Mouse (Mus musculus) CH12.LX (cell line): ENCODE measurements around the gene Ap4e1. TPM values are rescaled to one million over a fixed set of nuclear protein-coding genes. Genes with fewer than 3 reads are reported as not detected.

Source experiments
- DNase-seq: peaks from one replicate; pipeline ENCODE4 v3.0.0-alpha.2; 2013; ENCODE audit errors: extremely low read depth
- H3K27ac ChIP-seq: 2 replicates; pipeline ENCODE4 v1.5.1; 2012; ENCODE audit warnings: low read depth, mild to moderate bottlenecking, control low read depth, moderate library complexity; ENCODE audit not compliant: insufficient read depth
- H3K27me3 ChIP-seq: replicated peaks from 2 replicates; pipeline ENCODE3; 2012; ENCODE audit warnings: inconsistent platforms
- H3K36me3 ChIP-seq, 2 experiments: replicated peaks in 1 of 2; 2 replicates each; pipeline versions ENCODE3 to v1.6.1; 2012; ENCODE audit warnings: inconsistent platforms in 1 of 2, low read length in 1 of 2, mild to moderate bottlenecking in 1 of 2, mixed read lengths in 1 of 2, moderate library complexity in 1 of 2; ENCODE audit not compliant: control insufficient read depth in 1 of 2, insufficient read depth in 1 of 2
- H3K4me1 ChIP-seq, 2 experiments: 2 replicates each; pipeline ENCODE4 v1.6.1; 2012; ENCODE audit warnings: inconsistent platforms in 1 of 2, moderate library complexity in 1 of 2; ENCODE audit not compliant: insufficient read depth in 2 of 2, control insufficient read depth in 1 of 2
- H3K4me2 ChIP-seq: 2 replicates; pipeline ENCODE4 v1.6.1; 2012; ENCODE audit warnings: low read depth, mild to moderate bottlenecking, control low read depth; ENCODE audit not compliant: poor library complexity, insufficient read depth, severe bottlenecking
- H3K4me3 ChIP-seq, 3 experiments: fragments of 150-350 bp in 1 of 3; sonication (generic) in 1 of 3; replicated peaks in 1 of 3; 2 replicates each; pipeline versions ENCODE3 to v1.5.1; 2011 to 2012; ENCODE audit warnings: low read depth in 2 of 3, low read length in 2 of 3, mild to moderate bottlenecking in 2 of 3, moderate library complexity in 2 of 3, control low read depth in 1 of 3, improper control_type of control experiment in 1 of 3, inconsistent platforms in 1 of 3, mixed read lengths in 1 of 3; ENCODE audit not compliant: poor library complexity in 1 of 3
- H3K79me2 ChIP-seq: replicated peaks from 2 replicates; pipeline ENCODE4 v1.6.1; 2012; ENCODE audit warnings: mild to moderate bottlenecking, moderate library complexity; ENCODE audit not compliant: control insufficient read depth, poor library complexity, insufficient read depth, severe bottlenecking; ENCODE audit errors: extremely low read depth
- H3K9ac ChIP-seq: 2 replicates; pipeline ENCODE4 v1.6.1; 2012; ENCODE audit warnings: low read depth, mild to moderate bottlenecking, control low read depth, moderate library complexity; ENCODE audit not compliant: insufficient read depth
- H3K9me3 ChIP-seq: replicated peaks from 2 replicates; pipeline ENCODE3; 2012; ENCODE audit warnings: low read length, inconsistent platforms, mixed read lengths
- CHD1 ChIP-seq: IDR thresholded peaks from 2 replicates; pipeline ENCODE4 v1.6.1; 2012; ENCODE audit warnings: low read depth, low read length, improper control_type of control experiment, inconsistent platforms
- E2F4 ChIP-seq: IDR thresholded peaks from 2 replicates; pipeline ENCODE4 v1.6.1; 2011; ENCODE audit warnings: low read depth, low read length, improper control_type of control experiment; ENCODE audit not compliant: insufficient replicate concordance
- ELF1 ChIP-seq: IDR thresholded peaks from 2 replicates; pipeline ENCODE4 v1.6.1; 2014; ENCODE audit warnings: low read depth, mild to moderate bottlenecking, inconsistent platforms, low read length, improper control_type of control experiment
- ETS1 ChIP-seq: conservative IDR thresholded peaks from 2 replicates; pipeline ENCODE4 v1.6.1; 2012; ENCODE audit warnings: low read depth, mild to moderate bottlenecking, inconsistent platforms, low read length, improper control_type of control experiment, moderate library complexity
- IRF4 ChIP-seq: IDR thresholded peaks from 2 replicates; pipeline ENCODE4 v1.6.1; 2014; ENCODE audit warnings: low read depth, mild to moderate bottlenecking, inconsistent platforms, low read length, improper control_type of control experiment
- JUN ChIP-seq: IDR thresholded peaks from 2 replicates; pipeline ENCODE4 v1.6.1; 2011; ENCODE audit warnings: low read depth, mild to moderate bottlenecking, low read length, improper control_type of control experiment, moderate library complexity; ENCODE audit not compliant: insufficient read depth
- KAT2A ChIP-seq: IDR thresholded peaks from 2 replicates; pipeline ENCODE4 v1.6.1; 2012; ENCODE audit warnings: low read length, improper control_type of control experiment, inconsistent platforms; ENCODE audit not compliant: insufficient replicate concordance
- MAFK ChIP-seq: IDR thresholded peaks from 2 replicates; pipeline ENCODE4 v1.6.1; 2011; ENCODE audit warnings: low read length, improper control_type of control experiment; ENCODE audit not compliant: insufficient replicate concordance
- MAX ChIP-seq: IDR thresholded peaks from 2 replicates; pipeline ENCODE4 v1.6.1; 2011; ENCODE audit warnings: low read length, improper control_type of control experiment
- MEF2A ChIP-seq: IDR thresholded peaks from 2 replicates; pipeline ENCODE4 v1.6.1; 2014; ENCODE audit warnings: low read depth, mild to moderate bottlenecking, inconsistent platforms, low read length, improper control_type of control experiment, borderline replicate concordance
- MYC ChIP-seq: IDR thresholded peaks from 2 replicates; pipeline ENCODE4 v1.6.1; 2011; ENCODE audit warnings: low read depth, mild to moderate bottlenecking, improper control_type of control experiment, low read length
- NELFE ChIP-seq: IDR thresholded peaks from 2 replicates; pipeline ENCODE4 v1.6.1; 2011; ENCODE audit warnings: low read depth, low read length, improper control_type of control experiment
- NRF1 ChIP-seq: IDR thresholded peaks from 2 replicates; pipeline ENCODE4 v1.6.1; 2014; ENCODE audit warnings: low read depth, mild to moderate bottlenecking, inconsistent platforms, low read length, improper control_type of control experiment, moderate library complexity
- POLR2A ChIP-seq: IDR thresholded peaks from 2 replicates; pipeline ENCODE4 v1.6.1; 2011; ENCODE audit warnings: low read depth, mild to moderate bottlenecking, improper control_type of control experiment, low read length
- POLR2AphosphoS2 ChIP-seq: IDR thresholded peaks from 2 replicates; pipeline ENCODE4 v1.6.1; 2011; ENCODE audit warnings: low read depth, low read length, improper control_type of control experiment
- RAD21 ChIP-seq: IDR thresholded peaks from 2 replicates; pipeline ENCODE4 v1.6.1; 2011; ENCODE audit warnings: low read depth, mild to moderate bottlenecking, low read length, improper control_type of control experiment, moderate library complexity
- RCOR1 ChIP-seq: conservative IDR thresholded peaks from 2 replicates; pipeline ENCODE4 v1.6.1; 2012; ENCODE audit warnings: low read depth, mild to moderate bottlenecking, inconsistent platforms, low read length, improper control_type of control experiment
- SIN3A ChIP-seq: IDR thresholded peaks from 2 replicates; pipeline ENCODE4 v1.6.1; 2012; ENCODE audit warnings: low read length, improper control_type of control experiment, inconsistent platforms
- SMC3 ChIP-seq: IDR thresholded peaks from 2 replicates; pipeline ENCODE4 v1.6.1; 2011; ENCODE audit warnings: low read depth, low read length, improper control_type of control experiment
- TBP ChIP-seq: conservative IDR thresholded peaks from 2 replicates; pipeline ENCODE4 v1.6.1; 2011; ENCODE audit warnings: low read depth, low read length, improper control_type of control experiment
- TCF12 ChIP-seq: IDR thresholded peaks from 2 replicates; pipeline ENCODE4 v1.6.1; 2014; ENCODE audit warnings: low read depth, mild to moderate bottlenecking, inconsistent platforms, low read length, improper control_type of control experiment
- UBTF ChIP-seq: IDR thresholded peaks from 2 replicates; pipeline ENCODE4 v1.6.1; 2012; ENCODE audit warnings: low read depth, mild to moderate bottlenecking, inconsistent platforms, low read length, improper control_type of control experiment, moderate library complexity
- USF2 ChIP-seq: conservative IDR thresholded peaks from 2 replicates; pipeline ENCODE4 v1.6.1; 2011; ENCODE audit warnings: low read depth, low read length, improper control_type of control experiment
- ZMIZ1 ChIP-seq: IDR thresholded peaks from 2 replicates; pipeline ENCODE4 v1.6.1; 2012; ENCODE audit warnings: low read depth, mild to moderate bottlenecking, inconsistent platforms, low read length, improper control_type of control experiment
- ZNF384 ChIP-seq: IDR thresholded peaks from 2 replicates; pipeline ENCODE4 v1.6.1; 2012; ENCODE audit warnings: low read depth, low read length, improper control_type of control experiment, inconsistent platforms
- dilution Hi-C: fragments of 300-500 bp; cut with MboI; formaldehyde crosslinking; loops from 2 replicates; pipeline ENCODE4 v1.14.3; 2020; ENCODE audit warnings: low sequenced_read_pairs; ENCODE audit not compliant: extremely low pct_unique_long_range_greater_than_20kb, extremely low pct_ligation_motif_present
- in situ Hi-C: fragments of 300-500 bp; cut with MboI; formaldehyde crosslinking; loops from 3 replicates; pipeline ENCODE4 v1.14.3; 2019; ENCODE audit warnings: low sequenced_read_pairs, low pct_ligation_motif_present, low pct_unique_long_range_greater_than_20kb, mixed read lengths
- polyA plus RNA-seq: library from polyadenylated mRNA; unstranded; fragments of >175 nt; gene quantifications from 2 replicates; pipeline ENCODE4 v1.2.1, GENCODE M21; 2012; ENCODE audit warnings: low read depth; ENCODE audit not compliant: insufficient read length
- total RNA-seq, 2 experiments: library from RNA; depleted of rRNA; stranded (reverse); fragments of 300-350 nt in 1 of 2; fragments of >200 nt in 1 of 2; gene quantifications; 2 replicates each; pipeline ENCODE4 v1.2.3; 2012 to 2014

Ap4e1 gene
- total and polyA plus RNA-seq, 3 experiments = 5.8 to 9.6 (median 9.0) TPM

GRCm38 (mm10) chr2:126983221-126983620 lies 25.3 kb upstream of the Ap4e1 start:
- H3K27me3 ChIP-seq = no peaks in the 10 kb centered on the region
- no peaks in the 10 kb centered on the region for H3K9me3 ChIP-seq
- no peaks in the 10 kb centered on the region for H3K36me3 ChIP-seq
- DNase-seq = no peak
- TF ChIP-seq RCOR1 (no peak), RAD21 (no peak), MEF2A (no peak), JUN (no peak), ZMIZ1 (no peak), NELFE (no peak), TBP (no peak), POLR2A (no peak), SMC3 (no peak), MAX (no peak), USF2 (no peak)
- dilution Hi-C loops = no loop called here
- no peaks in the 10 kb centered on the region for H3K79me2 ChIP-seq
- H3K9ac ChIP-seq = no peak overlapping the region
- no peak overlapping the region for H3K4me3 ChIP-seq
- no peak overlapping the region for H3K27ac ChIP-seq
- 0 out of 4 replicates have a peak, but pooled peaks cover 0 to 3% of the 10 kb centered on the region in 2 experiments for H3K4me1 ChIP-seq
- H3K4me2 ChIP-seq = no peak overlapping the region
- in situ Hi-C loops = no loop called here

GRCm38 (mm10) chr2:126989919-126990318 lies 18.6 kb upstream of the Ap4e1 start:
- DNase-seq = no peak
- dilution Hi-C loops = no loop called here

GRCm38 (mm10) chr2:126992742-126993141 lies 15.8 kb upstream of the Ap4e1 start:
- Histone ChIP-seq H3K9me3 (no peaks in the 10 kb centered on the region), H3K9ac (no peak overlapping the region), H3K27ac (no peak overlapping the region), H3K4me2 (no peak overlapping the region), H3K4me1 (peaks cover 0 to 5% of the 10 kb centered on the region in 2 experiments; a peak in 2 of 4 replicates), H3K27me3 (peaks cover 3% of the 10 kb centered on the region), H3K4me3 (no peak overlapping the region), H3K79me2 (no peaks in the 10 kb centered on the region), H3K36me3 (no peaks in the 10 kb centered on the region)
- in situ Hi-C loops (loop anchor here (10.0 kb wide), 1 partner anchor 68 kb away; no protein-coding TSS in a partner anchor), dilution Hi-C loops (no loop called here)
- TF ChIP-seq RCOR1 = no peak
- TF ChIP-seq CHD1 = no peak
- TF ChIP-seq KAT2A = no peak
- TF ChIP-seq ZNF384 = no peak
- no peak for TF ChIP-seq POLR2AphosphoS2
- TF ChIP-seq NELFE = no peak
- TF ChIP-seq ELF1 = no peak
- no peak for TF ChIP-seq ETS1
- no peak for TF ChIP-seq E2F4
- TF ChIP-seq ZMIZ1 = no peak
- no peak for TF ChIP-seq MAFK
- TF ChIP-seq SIN3A = no peak
- no peak for TF ChIP-seq NRF1
- no peak for TF ChIP-seq UBTF
- DNase-seq = no peak

More at GRCm38 (mm10) chr2:126989919-126990318, 18.6 kb upstream of the Ap4e1 start:
- TF ChIP-seq UBTF = no peak
- TF ChIP-seq MYC = no peak
- no peak for TF ChIP-seq ZMIZ1
- TF ChIP-seq TCF12 = no peak
- no peak for TF ChIP-seq NELFE
- no peak for TF ChIP-seq POLR2AphosphoS2
- TF ChIP-seq IRF4 = no peak
- TF ChIP-seq MAFK = no peak
- in situ Hi-C loops = loop anchor here (10.0 kb wide), 1 partner anchor 65 kb away; no protein-coding TSS in a partner anchor
- Histone ChIP-seq H3K27ac (no peak overlapping the region), H3K9me3 (no peaks in the 10 kb centered on the region), H3K36me3 (no peaks in the 10 kb centered on the region), H3K4me2 (no peak overlapping the region), H3K9ac (no peak overlapping the region), H3K4me1 (peaks cover 0 to 5% of the 10 kb centered on the region in 2 experiments; a peak in 2 of 4 replicates), H3K79me2 (no peaks in the 10 kb centered on the region), H3K4me3 (no peak overlapping the region), H3K27me3 (peaks cover 3% of the 10 kb centered on the region)
